7 mouse cellular contexts compared by ENCODE assay signal in the genomic region with DNA sequence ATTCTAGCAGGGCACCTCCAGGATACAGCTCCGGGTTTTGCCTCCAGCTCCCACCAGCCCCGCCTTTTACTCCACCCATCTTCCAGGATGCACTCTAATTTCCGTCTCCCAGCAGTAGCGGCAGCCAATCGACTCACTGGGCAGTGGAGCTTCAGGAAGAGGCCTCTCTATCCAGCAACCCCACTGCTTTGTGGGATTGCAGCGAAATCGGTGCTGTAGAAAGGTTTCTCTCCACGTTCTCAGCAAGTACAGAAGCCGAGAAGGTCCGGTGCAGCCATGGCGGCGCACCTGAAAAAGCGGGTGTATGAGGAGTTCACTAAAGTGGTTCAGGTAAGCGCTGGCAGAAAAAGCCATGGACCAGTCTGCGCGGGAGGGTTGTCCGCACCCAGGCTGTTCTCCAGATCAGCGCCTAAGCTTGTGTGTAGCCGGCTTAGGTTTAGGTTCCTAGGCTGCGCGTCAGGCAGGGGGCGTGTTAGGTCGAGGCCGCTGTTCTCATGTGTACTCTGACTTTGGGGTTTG. TPM values are rescaled to one million over a fixed set of nuclear protein-coding genes. Genes with fewer than 3 reads are reported as not detected.
DNase-seq lines count a peak whose midpoint lies in the region; ATAC-seq lines count a peak whose summit lies in the region.

A gene (plus strand): TSS at position 136 of the 519 bp plus-strand sequence.

- no peaks in the 10 kb centered on the region for H3K27me3 ChIP-seq in intestine, embryonic 16.5 days (replicated peaks; ENCODE audit: control insufficient read depth, insufficient read depth, low read length)
- no peaks in the 10 kb centered on the region for H3K27me3 ChIP-seq in midbrain, embryonic 11.5 days (ENCODE audit: control insufficient read depth, insufficient read depth, low read length)

- no peaks in the 10 kb centered on the region for H3K9me3 ChIP-seq in intestine, embryonic 16.5 days (ENCODE audit: control insufficient read depth, low read length)
- H3K9me3 ChIP-seq in midbrain, embryonic 11.5 days (ENCODE audit: control insufficient read depth, low read length) = no peaks in the 10 kb centered on the region

- 0 out of 2 replicates have a peak, but pooled peaks cover 4% of the 10 kb centered on the region for H3K4me1 ChIP-seq in intestine, embryonic 16.5 days (ENCODE audit: control insufficient read depth, insufficient read depth, low read length)
- H3K4me1 ChIP-seq in midbrain, embryonic 11.5 days (ENCODE audit: control insufficient read depth, insufficient read depth, low read length) = peaks cover 6% of the 10 kb centered on the region; the same call in 1 of the 2 replicates

- ATAC-seq in intestine, embryonic 16.5 days = peak; percentile 100
- ATAC-seq in midbrain, embryonic 11.5 days (ENCODE audit: low FRiP score) = peak; percentile 99

- peak within 1 kb of the TSS; percentile 81 for H3K9ac ChIP-seq in intestine, embryonic 16.5 days (ENCODE audit: low read depth, low read length)
- peak within 1 kb of the TSS; percentile 59 for H3K9ac ChIP-seq in midbrain, embryonic 11.5 days (ENCODE audit: low read length)

- H3K27ac ChIP-seq in intestine, embryonic 16.5 days (ENCODE audit: low read length) = peak within 1 kb of the TSS; percentile 67
- no peak within 1 kb of the TSS for H3K27ac ChIP-seq in midbrain, embryonic 11.5 days (ENCODE audit: low read depth, low read length)

- no peaks in the 10 kb centered on the region for H3K36me3 ChIP-seq in intestine, embryonic 16.5 days (ENCODE audit: control insufficient read depth, insufficient read depth, low read length)
- no peaks in the 10 kb centered on the region; the same call in 1 of the 2 replicates for H3K36me3 ChIP-seq in midbrain, embryonic 11.5 days (ENCODE audit: control insufficient read depth, insufficient read depth, low read length)

- WGBS in intestine, embryonic 16.5 days = under 1% methylated on average over 24 of the region's 24 CpGs
- 1% methylated on average over 24 of the region's 24 CpGs for WGBS in midbrain, embryonic 11.5 days

- H3K4me3 ChIP-seq in intestine, embryonic 16.5 days (ENCODE audit: low read length) = peak within 1 kb of the TSS; percentile 80
- peak within 1 kb of the TSS; percentile 50 for H3K4me3 ChIP-seq in midbrain, embryonic 11.5 days (ENCODE audit: low read depth, low read length)

- DNase-seq in adrenal gland, adult 8-10 months = peak; percentile 94
- DNase-seq in embryo, embryonic 9.5 days (ENCODE audit: extremely low spot score) = peak; percentile 90
- DNase-seq in gastrocnemius, postnatal 4 days (ENCODE audit: low spot score in 2 of 2) = peak; percentile 71 to 88
- peak; percentile 92 to 94 for DNase-seq in left cerebral cortex, postnatal 36 days (ENCODE audit: low spot score in 2 of 2)
- DNase-seq in midbrain, embryonic 11.5 days (ENCODE audit: low spot score, missing footprints) = peak; percentile 97
- DNase-seq in skeletal muscle tissue, adult 2 months (ENCODE audit: low read depth, low spot score) = peak; percentile 94

- intact Hi-C loops in left cerebral cortex, postnatal 36 days (cut with DNase I) = loop anchor here (1.0 to 5.0 kb wide), 2 partner anchors 54 to 98 kb away; a partner anchor contains a TSS

- peak within 1 kb of the TSS; percentile 63 for H3K4me2 ChIP-seq in intestine, embryonic 16.5 days (ENCODE audit: low read depth, low read length)
- H3K4me2 ChIP-seq in midbrain, embryonic 11.5 days = peak within 1 kb of the TSS; percentile 61

RNA-seq across cellular contexts. Expression of the gene that starts here (rescaled TPM):
- total RNA-seq in adrenal gland, adult 8-10 months (2022) = 10 to 100 TPM; 55.3 to 82.3 (median 72.2) TPM
- total RNA-seq in gastrocnemius, postnatal 4 days (2021) = 10 to 100 TPM; 39.0 to 44.9 TPM
- 38.7 and 41.2 TPM in 2 replicates for polyA plus RNA-seq in intestine, embryonic 16.5 days (2015; fragmentation: Nextera tagmentation; extraction: Ambion mirVana)
- total RNA-seq in left cerebral cortex, postnatal 36 days (2021) = 10 to 100 TPM; 28.5 to 32.6 TPM
- polyA plus RNA-seq in midbrain, embryonic 11.5 days (2014; fragmentation: Nextera tagmentation; extraction: Ambion mirVana) = 61.4 and 62.6 TPM in 2 replicates
